Mouse (Mus musculus) spleen, adult 2 months (tissue): Measurements from ENCODE around the gene Bcar3. TPM values are rescaled to one million over a fixed set of nuclear protein-coding genes. Genes with fewer than 3 reads are reported as not detected.

Source experiments
- DNase-seq, 2 experiments: peaks; one replicate each; pipeline versions ENCODE4 v3.0.0 to v3.0.0-alpha.2; 2012 to 2021; ENCODE audit warnings: low spot score in 2 of 2, low read depth in 1 of 2
- H3K27ac ChIP-seq: fragments of 200-500 bp; 2 replicates; pipeline ENCODE4 v1.5.1; 2012; ENCODE audit warnings: low read length, inconsistent platforms; ENCODE audit not compliant: insufficient read depth
- H3K27me3 ChIP-seq: fragments of 200-500 bp; 2 replicates; pipeline ENCODE4 v1.6.1; 2012; ENCODE audit warnings: mild to moderate bottlenecking, moderate library complexity, low read length, inconsistent platforms; ENCODE audit not compliant: control insufficient read depth, insufficient read depth
- H3K36me3 ChIP-seq: fragments of 200-500 bp; 2 replicates; pipeline ENCODE4 v1.6.1; 2012; ENCODE audit warnings: mild to moderate bottlenecking, low read length, inconsistent platforms; ENCODE audit not compliant: control insufficient read depth, insufficient read depth
- H3K4me1 ChIP-seq: fragments of 200-500 bp; 2 replicates; pipeline ENCODE4 v1.6.1; 2011; ENCODE audit warnings: inconsistent platforms; ENCODE audit not compliant: control insufficient read depth, insufficient read depth, insufficient read length
- H3K4me3 ChIP-seq: fragments of 200-500 bp; 2 replicates; pipeline ENCODE4 v1.5.1; 2011; ENCODE audit warnings: mild to moderate bottlenecking, inconsistent platforms; ENCODE audit not compliant: insufficient read depth, insufficient read length; ENCODE audit errors: extremely low read depth
- CTCF ChIP-seq: fragments of 200-500 bp; IDR thresholded peaks from 2 replicates; pipeline ENCODE4 v1.5.1; 2011; ENCODE audit warnings: mild to moderate bottlenecking, inconsistent platforms; ENCODE audit not compliant: insufficient read depth, insufficient read length, insufficient replicate concordance; ENCODE audit errors: extremely low read depth
- POLR2A ChIP-seq: fragments of 200-500 bp; IDR thresholded peaks from 2 replicates; pipeline ENCODE4 v1.6.1; 2011; ENCODE audit warnings: low read depth, low read length, inconsistent platforms
- WGBS: fragments of 180-500 bp; shearing (Covaris S2); methylation state at CpG from one replicate; pipeline ENCODE4 v1.1.7; 2018; 5-methylcytosine and 5-hydroxymethylcytosine counted together
- polyA plus RNA-seq: library from polyadenylated mRNA; depleted of rRNA; stranded (reverse); fragments of >200 nt; gene quantifications from 2 replicates; pipeline ENCODE4 v1.2.3, GENCODE M21; 2012

Gene Bcar3
- polyA plus RNA-seq, 1 experiment = 54.4 TPM

DNA sequence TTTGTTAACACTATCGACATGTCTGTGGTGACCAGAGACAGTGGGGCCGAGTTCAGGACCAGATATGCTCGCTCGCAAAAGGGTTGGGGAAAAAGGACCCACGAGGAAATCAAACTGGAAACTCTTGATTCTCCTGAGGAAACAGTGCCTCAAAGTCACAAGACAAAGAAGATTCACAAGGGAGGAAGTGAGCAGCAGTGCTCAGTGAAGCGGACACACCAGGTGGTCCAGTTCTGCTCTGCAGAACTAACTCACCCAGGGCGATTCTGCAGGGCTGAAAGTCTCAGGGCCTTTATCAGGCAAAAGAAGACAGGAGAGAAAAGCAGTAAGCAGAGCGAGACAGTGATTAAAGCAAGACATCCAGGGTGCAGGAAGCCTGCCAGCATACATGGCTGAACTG is 112.5 kb downstream of the Bcar3 start:
- DNase-seq = peak; percentile 78
- no peak overlapping the region for H3K4me3 ChIP-seq
- no peaks in the 10 kb centered on the region for H3K36me3 ChIP-seq
- no peak for TF ChIP-seq POLR2A
- TF ChIP-seq CTCF = no peak
- 41% methylated on average over 8 of the region's 8 CpGs for WGBS
- H3K27me3 ChIP-seq = no peaks in the 10 kb centered on the region
- peaks cover 68% of the 10 kb centered on the region for H3K4me1 ChIP-seq
- H3K27ac ChIP-seq = peak overlapping the region; percentile 95

DNA sequence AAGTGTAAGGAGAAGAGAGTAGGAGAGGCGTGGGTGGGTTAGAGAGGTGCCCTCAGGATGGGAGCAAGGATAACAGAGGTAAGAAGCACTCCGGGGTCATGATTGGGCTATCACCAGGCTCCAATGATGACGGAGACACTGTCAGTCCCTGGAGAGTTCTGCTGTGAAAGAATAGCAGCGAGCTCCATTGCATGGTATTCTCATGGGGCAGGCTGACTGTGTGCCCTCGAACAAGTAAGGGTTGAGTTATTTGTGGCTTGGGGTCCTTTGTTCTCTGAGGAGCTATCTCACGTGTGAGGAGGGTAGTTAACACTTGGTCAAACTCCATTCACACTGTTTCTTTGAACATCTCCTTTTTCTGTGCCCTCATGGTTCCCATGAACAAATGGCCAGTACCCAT is 113.8 kb downstream of the Bcar3 start:
- no peak for TF ChIP-seq CTCF
- no peak for TF ChIP-seq POLR2A
- H3K27me3 ChIP-seq = no peaks in the 10 kb centered on the region
- no peak overlapping the region for H3K4me3 ChIP-seq
- peak in 1 of 2 experiments; percentile 45 for DNase-seq
- 48% methylated on average over 6 of the region's 6 CpGs for WGBS
- H3K36me3 ChIP-seq = no peaks in the 10 kb centered on the region
- H3K27ac ChIP-seq = peak overlapping the region; percentile 81
- peaks cover 58% of the 10 kb centered on the region; the same call in 1 of the 2 replicates for H3K4me1 ChIP-seq

DNA sequence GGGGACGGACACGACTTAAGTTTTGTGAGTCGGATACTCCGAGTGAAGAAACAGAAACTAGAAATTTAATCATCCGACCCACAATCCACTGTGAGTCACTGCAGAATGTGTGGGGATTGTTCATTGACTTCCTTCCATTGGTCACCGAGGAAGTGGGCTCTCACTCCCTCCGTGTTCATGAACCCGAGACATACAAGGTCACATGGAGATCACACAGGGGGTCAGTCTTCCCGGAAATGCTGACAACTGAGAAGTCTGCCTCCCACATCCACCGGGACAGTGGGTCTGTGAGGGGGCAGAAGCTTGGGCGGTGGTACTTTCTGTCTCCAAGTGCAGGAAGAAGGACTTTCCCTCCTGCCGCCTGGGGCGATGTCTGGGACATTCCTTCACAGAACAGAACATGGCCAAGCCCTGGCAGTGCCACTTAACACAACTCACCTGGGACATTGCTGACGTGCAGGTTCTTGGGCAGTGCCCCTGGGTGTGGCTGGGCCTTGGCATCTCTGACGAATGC is 114.9 kb downstream of the Bcar3 start:
- no peaks in the 10 kb centered on the region for H3K27me3 ChIP-seq

DNA sequence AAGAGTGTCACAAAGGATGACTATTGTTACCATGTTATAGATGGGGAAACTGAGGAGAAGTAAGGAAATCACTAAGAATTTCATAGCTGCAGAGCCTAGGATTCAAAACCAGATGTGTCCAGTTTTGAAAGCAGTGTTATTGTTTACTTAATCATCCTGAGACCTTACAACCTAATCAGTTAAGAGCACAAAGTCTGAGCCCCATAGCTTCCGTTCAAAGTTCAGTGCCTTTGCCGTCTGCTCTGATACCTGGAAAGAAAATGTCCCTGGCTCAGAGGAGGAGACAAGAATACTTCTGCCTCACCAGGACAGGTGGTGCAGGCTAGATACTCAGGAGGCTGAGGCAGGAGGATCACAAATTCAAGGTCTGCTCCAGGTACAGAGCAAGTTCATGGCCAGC is 117.7 kb downstream of the Bcar3 start:
- Histone ChIP-seq H3K36me3 (no peaks in the 10 kb centered on the region), H3K27ac (no peak overlapping the region), H3K4me3 (no peak overlapping the region), H3K27me3 (no peaks in the 10 kb centered on the region), H3K4me1 (peaks cover 36% of the 10 kb centered on the region; the same call in 1 of the 2 replicates)
- DNase-seq = no peak
- TF ChIP-seq POLR2A (no peak), CTCF (no peak)
- WGBS = 90% methylated on average over 2 of the region's 2 CpGs

More for the DNA sequence above, 114.9 kb downstream of the Bcar3 start:
- DNase-seq = no peak
- Histone ChIP-seq H3K27ac (peak overlapping the region; percentile 81), H3K4me3 (no peak overlapping the region), H3K36me3 (no peaks in the 10 kb centered on the region), H3K4me1 (peaks cover 53% of the 10 kb centered on the region; the same call in 1 of the 2 replicates)
- 62% methylated on average over 15 of the region's 15 CpGs for WGBS
- no peak for TF ChIP-seq CTCF
- no peak for TF ChIP-seq POLR2A

DNA sequence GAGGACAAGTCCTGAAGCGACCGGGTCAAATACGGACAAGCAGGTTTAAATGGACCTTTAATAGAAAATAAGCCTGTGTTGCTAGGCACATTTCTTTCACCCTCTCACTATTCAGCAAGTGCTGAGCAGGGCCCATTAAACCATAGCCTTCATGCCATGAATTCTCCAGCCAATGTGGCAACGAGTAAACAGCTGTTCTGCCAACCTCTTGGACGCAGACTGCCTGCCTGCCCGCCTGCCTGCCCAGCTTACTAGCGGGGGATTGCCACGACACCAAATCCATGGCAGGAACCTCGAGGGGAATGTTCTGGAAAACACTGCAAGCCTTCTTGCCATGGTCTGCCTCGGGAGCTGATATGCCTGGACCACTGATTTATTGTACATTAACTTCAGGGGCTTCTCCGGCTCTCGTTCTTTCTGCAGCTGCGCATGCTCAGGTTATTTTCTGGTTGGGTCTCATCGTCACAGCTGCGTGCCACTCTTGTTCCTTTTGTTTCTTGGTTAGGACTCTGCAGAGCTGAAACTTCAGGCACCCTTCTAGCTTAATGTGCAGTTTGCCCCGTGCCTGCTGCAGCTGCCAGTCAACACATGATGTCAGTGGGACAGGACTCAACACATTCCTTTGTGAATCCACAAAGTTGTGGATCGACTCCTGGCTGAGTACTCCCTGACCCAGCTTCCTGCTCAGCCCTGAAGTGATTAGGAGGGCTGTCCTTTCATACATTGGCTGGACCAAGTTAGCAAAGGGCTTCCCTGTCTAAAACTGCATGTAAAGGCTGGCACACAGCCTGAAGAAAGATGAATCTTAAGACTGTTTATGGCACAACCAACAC is 120.0 kb downstream of the Bcar3 start:
- Histone ChIP-seq H3K4me1 (peaks cover 20% of the 10 kb centered on the region; the same call in 1 of the 2 replicates), H3K27ac (no peak overlapping the region), H3K36me3 (no peaks in the 10 kb centered on the region), H3K27me3 (no peaks in the 10 kb centered on the region), H3K4me3 (no peak overlapping the region)
- 50% methylated on average over 17 of the region's 17 CpGs for WGBS
- no peak for DNase-seq
- TF ChIP-seq CTCF (no peak), POLR2A (no peak)

DNA sequence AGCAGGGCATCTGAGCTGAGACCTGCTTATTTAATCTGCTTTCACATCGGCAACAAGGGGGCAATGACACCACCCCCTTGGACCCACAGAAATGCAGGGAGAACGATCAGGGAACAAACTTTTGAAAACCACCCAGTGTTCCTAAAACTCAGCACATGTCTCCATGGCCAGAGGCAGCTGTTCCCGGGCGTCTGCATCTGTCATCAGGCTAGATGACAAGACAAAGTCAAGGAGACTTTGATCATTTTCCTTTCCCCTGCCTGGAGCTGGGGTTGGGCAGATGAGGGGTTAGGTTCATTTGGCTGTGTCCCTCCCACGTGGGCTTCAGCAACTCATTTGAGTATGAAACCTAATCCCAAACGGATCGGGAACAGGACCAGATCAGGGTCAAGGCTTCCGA is 120.9 kb downstream of the Bcar3 start:
- H3K27ac ChIP-seq = no peak overlapping the region

More for the DNA sequence above, 120.9 kb downstream of the Bcar3 start:
- Histone ChIP-seq H3K4me1 (peaks cover 11% of the 10 kb centered on the region; the same call in 1 of the 2 replicates), H3K27me3 (0 out of 2 replicates have a peak, but pooled peaks cover 2% of the 10 kb centered on the region), H3K36me3 (no peaks in the 10 kb centered on the region), H3K4me3 (no peak overlapping the region)
- 84% methylated on average over 8 of the region's 8 CpGs for WGBS
- TF ChIP-seq POLR2A (no peak), CTCF (no peak)
- DNase-seq = no peak
